Mouse (Mus musculus): ENCODE data around the gene Pde4d. TPM values are rescaled to one million over a fixed set of nuclear protein-coding genes. Genes with fewer than 3 reads are reported as not detected.
"Not testable (repeated sequence)": the region's sequence is repeated elsewhere in the genome, so short reads cannot be mapped to it uniquely, and the experiment has no call there.

Gene Pde4d
- polyA plus RNA-seq, 1 experiment, result not detected

GRCm38 (mm10) chr13:108775882-108776281, 326.1 kb downstream of the Pde4d start:
- Histone ChIP-seq H3K4me3 (ENCODE audit: insufficient read depth, low read depth, low read length) (no peak overlapping the region), H3K27ac (ENCODE audit: insufficient read depth, low read depth, low read length) (no peak overlapping the region), H3K4me1 (ENCODE audit: control insufficient read depth, insufficient read depth, low read length) (peaks cover 3% of the 10 kb centered on the region; the same call in 1 of the 2 replicates)
- TF ChIP-seq CTCF (IDR thresholded peaks at IDR 0.05; ENCODE audit: insufficient read depth, low read depth, low read length), result no peak
- no peak for TF ChIP-seq POLR2A (IDR thresholded peaks at IDR 0.05; ENCODE audit: insufficient read depth, low read depth, low read length)
- 58% methylated on average over 7 of the region's 7 CpGs for WGBS

- H3K4me1 ChIP-seq (ENCODE audit: control insufficient read depth, insufficient read depth, low read length); H3K27ac ChIP-seq (ENCODE audit: insufficient read depth, low read depth, low read length); H3K4me3 ChIP-seq (ENCODE audit: insufficient read depth, low read depth, low read length): not testable (repeated sequence)
- WGBS, result 78% methylated on average over 3 of the region's 3 CpGs
Observed at GRCm38 (mm10) chr13:108797620-108798019, 347.9 kb downstream of the Pde4d start.

GRCm38 (mm10) chr13:108809191-108809590, 359.4 kb downstream of the Pde4d start:
- Histone ChIP-seq H3K4me1 (ENCODE audit: control insufficient read depth, insufficient read depth, low read length) (no peaks in the 10 kb centered on the region), H3K27ac (ENCODE audit: insufficient read depth, low read depth, low read length) (no peak overlapping the region), H3K4me3 (ENCODE audit: insufficient read depth, low read depth, low read length) (no peak overlapping the region)
- TF ChIP-seq CTCF (IDR thresholded peaks at IDR 0.05; ENCODE audit: insufficient read depth, low read depth, low read length) (no peak), POLR2A (IDR thresholded peaks at IDR 0.05; ENCODE audit: insufficient read depth, low read depth, low read length) (no peak)
- WGBS, result 87% methylated on average over 7 of the region's 7 CpGs

- Histone ChIP-seq H3K4me1 (ENCODE audit: control insufficient read depth, insufficient read depth, low read length) (no peaks in the 10 kb centered on the region), H3K4me3 (ENCODE audit: insufficient read depth, low read depth, low read length) (no peak overlapping the region), H3K27ac (ENCODE audit: insufficient read depth, low read depth, low read length) (no peak overlapping the region)
- WGBS, result 52% methylated on average over 3 of the region's 3 CpGs
- no peak for TF ChIP-seq POLR2A (IDR thresholded peaks at IDR 0.05; ENCODE audit: insufficient read depth, low read depth, low read length)
- no peak for TF ChIP-seq CTCF (IDR thresholded peaks at IDR 0.05; ENCODE audit: insufficient read depth, low read depth, low read length)
Observed at GRCm38 (mm10) chr13:108812956-108813355, 363.2 kb downstream of the Pde4d start.

GRCm38 (mm10) chr13:108819846-108820408, 370.2 kb downstream of the Pde4d start:
- Histone ChIP-seq H3K4me3 (ENCODE audit: insufficient read depth, low read depth, low read length) (no peak overlapping the region), H3K27ac (ENCODE audit: insufficient read depth, low read depth, low read length) (no peak overlapping the region), H3K4me1 (ENCODE audit: control insufficient read depth, insufficient read depth, low read length) (no peaks in the 10 kb centered on the region)
- 42% methylated on average over 6 of the region's 6 CpGs for WGBS
- no peak for TF ChIP-seq CTCF (IDR thresholded peaks at IDR 0.05; ENCODE audit: insufficient read depth, low read depth, low read length)
- no peak for TF ChIP-seq POLR2A (IDR thresholded peaks at IDR 0.05; ENCODE audit: insufficient read depth, low read depth, low read length)

GRCm38 (mm10) chr13:108820487-108820886, 370.7 kb downstream of the Pde4d start:
- no peak overlapping the region for H3K27ac ChIP-seq (ENCODE audit: insufficient read depth, low read depth, low read length)
- 90% methylated on average over 2 of the region's 2 CpGs for WGBS
- TF ChIP-seq POLR2A (IDR thresholded peaks at IDR 0.05; ENCODE audit: insufficient read depth, low read depth, low read length) (no peak), CTCF (IDR thresholded peaks at IDR 0.05; ENCODE audit: insufficient read depth, low read depth, low read length) (no peak)

GRCm38 (mm10) chr13:108821270-108821669, 371.5 kb downstream of the Pde4d start:
- 94% methylated on average over 7 of the region's 7 CpGs for WGBS
- Histone ChIP-seq H3K4me1 (ENCODE audit: control insufficient read depth, insufficient read depth, low read length) (no peaks in the 10 kb centered on the region), H3K27ac (ENCODE audit: insufficient read depth, low read depth, low read length) (no peak overlapping the region), H3K4me3 (ENCODE audit: insufficient read depth, low read depth, low read length) (no peak overlapping the region)
- TF ChIP-seq POLR2A (IDR thresholded peaks at IDR 0.05; ENCODE audit: insufficient read depth, low read depth, low read length) (no peak), CTCF (IDR thresholded peaks at IDR 0.05; ENCODE audit: insufficient read depth, low read depth, low read length) (no peak)

More at GRCm38 (mm10) chr13:108820487-108820886, 370.7 kb downstream of the Pde4d start:
- H3K4me1 ChIP-seq (ENCODE audit: control insufficient read depth, insufficient read depth, low read length), result no peaks in the 10 kb centered on the region
- H3K4me3 ChIP-seq (ENCODE audit: insufficient read depth, low read depth, low read length), result no peak overlapping the region

GRCm38 (mm10) chr13:108824638-108825310, 375.0 kb downstream of the Pde4d start:
- Histone ChIP-seq H3K27ac (ENCODE audit: insufficient read depth, low read depth, low read length) (no peak overlapping the region), H3K4me3 (ENCODE audit: insufficient read depth, low read depth, low read length) (no peak overlapping the region), H3K4me1 (ENCODE audit: control insufficient read depth, insufficient read depth, low read length) (no peaks in the 10 kb centered on the region)
- WGBS, result 75% methylated on average over 8 of the region's 8 CpGs
- TF ChIP-seq POLR2A (IDR thresholded peaks at IDR 0.05; ENCODE audit: insufficient read depth, low read depth, low read length), result no peak
- TF ChIP-seq CTCF (IDR thresholded peaks at IDR 0.05; ENCODE audit: insufficient read depth, low read depth, low read length), result no peak

- no peaks in the 10 kb centered on the region for H3K4me1 ChIP-seq (ENCODE audit: control insufficient read depth, insufficient read depth, low read length)
- H3K4me3 ChIP-seq (ENCODE audit: insufficient read depth, low read depth, low read length), result no peak overlapping the region
- H3K27ac ChIP-seq (ENCODE audit: insufficient read depth, low read depth, low read length), result no peak overlapping the region
- TF ChIP-seq CTCF (IDR thresholded peaks at IDR 0.05; ENCODE audit: insufficient read depth, low read depth, low read length) (no peak), POLR2A (IDR thresholded peaks at IDR 0.05; ENCODE audit: insufficient read depth, low read depth, low read length) (no peak)
- WGBS, result 95% methylated on average over 6 of the region's 6 CpGs
Observed at GRCm38 (mm10) chr13:108825501-108825900, 375.8 kb downstream of the Pde4d start.
